Mouse (Mus musculus): ENCODE measurements at regions not wholly inside any gene's neighbourhood (a gene's known extent, or its start where the extent isn't known, plus 50 kb on each side); places are given as distances from the start of the nearest gene placed in this dataset.

DNA sequence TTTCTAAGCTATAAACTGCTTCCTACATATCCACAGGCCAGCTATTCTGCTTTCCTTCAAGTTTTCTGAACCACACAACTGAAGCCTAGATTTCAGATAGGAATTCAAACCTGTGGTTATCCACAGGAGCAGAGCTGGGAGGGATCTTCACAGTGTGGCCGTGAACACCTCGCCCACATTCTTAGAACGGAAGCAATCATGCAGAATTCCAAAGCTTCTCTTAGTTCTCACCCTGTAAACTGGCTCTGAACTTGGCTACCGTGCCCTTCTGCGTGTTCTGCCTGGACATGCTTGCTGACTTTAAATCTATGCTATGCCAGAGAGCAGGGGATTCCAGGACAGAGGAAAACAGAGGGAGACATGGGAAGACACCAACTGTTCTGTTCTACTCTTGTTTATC lies 70.2 kb upstream of the Kctd3 start:
- H3K9me3 ChIP-seq (ENCODE audit: control insufficient read depth, low read length): no peaks in the 10 kb centered on the region
- H3K4me3 ChIP-seq (ENCODE audit: low read depth, low read length): no peak overlapping the region
- DNase-seq (ENCODE audit: low spot score) (no peak), ATAC-seq (ENCODE audit: low FRiP score) (no peak)
- no peak overlapping the region for H3K27ac ChIP-seq (ENCODE audit: low read depth, low read length)
- H3K27me3 ChIP-seq (ENCODE audit: control insufficient read depth, insufficient read depth, low read length): no peaks in the 10 kb centered on the region
- no peaks in the 10 kb centered on the region for H3K4me1 ChIP-seq (replicated peaks; ENCODE audit: control insufficient read depth, insufficient read depth, low read length)
- no peak overlapping the region for H3K9ac ChIP-seq (ENCODE audit: low read depth, low read length)
- H3K4me2 ChIP-seq (replicated peaks; ENCODE audit: low read depth, low read length): no peak overlapping the region
- 84% methylated on average over 5 of the region's 5 CpGs for WGBS
- no peaks in the 10 kb centered on the region for H3K36me3 ChIP-seq (ENCODE audit: control insufficient read depth, insufficient read depth, low read length)

DNA sequence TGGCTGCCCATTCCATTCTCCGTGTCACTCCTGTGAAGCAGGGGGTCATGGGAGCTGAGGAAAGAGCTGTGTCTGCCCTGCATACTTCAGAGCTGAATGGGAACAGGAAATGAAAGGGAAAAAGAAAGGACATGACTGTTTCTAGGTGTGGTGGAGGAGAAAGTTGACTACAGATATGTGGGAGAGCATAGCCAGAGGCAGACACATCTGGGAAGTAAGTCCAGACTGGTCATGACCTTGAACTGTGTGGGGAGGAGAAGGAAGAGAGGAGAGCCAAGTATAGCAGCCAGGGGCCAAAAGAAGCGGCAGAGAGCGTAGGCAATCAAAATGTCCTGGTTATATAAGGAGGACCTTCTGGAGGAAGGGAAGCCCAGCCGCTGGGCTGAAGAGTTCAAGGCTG lies 68.6 kb upstream of the Kctd3 start:
- DNase-seq (ENCODE audit: low spot score) (no peak), ATAC-seq (ENCODE audit: low FRiP score) (no peak)
- Histone ChIP-seq H3K4me2 (replicated peaks; ENCODE audit: low read depth, low read length) (no peak overlapping the region), H3K4me1 (replicated peaks; ENCODE audit: control insufficient read depth, insufficient read depth, low read length) (no peaks in the 10 kb centered on the region), H3K4me3 (ENCODE audit: low read depth, low read length) (no peak overlapping the region), H3K9ac (ENCODE audit: low read depth, low read length) (no peak overlapping the region), H3K36me3 (ENCODE audit: control insufficient read depth, insufficient read depth, low read length) (no peaks in the 10 kb centered on the region), H3K9me3 (ENCODE audit: control insufficient read depth, low read length) (no peaks in the 10 kb centered on the region), H3K27ac (ENCODE audit: low read depth, low read length) (no peak overlapping the region), H3K27me3 (ENCODE audit: control insufficient read depth, insufficient read depth, low read length) (no peaks in the 10 kb centered on the region)
- 71% methylated on average over 4 of the region's 4 CpGs for WGBS

DNA sequence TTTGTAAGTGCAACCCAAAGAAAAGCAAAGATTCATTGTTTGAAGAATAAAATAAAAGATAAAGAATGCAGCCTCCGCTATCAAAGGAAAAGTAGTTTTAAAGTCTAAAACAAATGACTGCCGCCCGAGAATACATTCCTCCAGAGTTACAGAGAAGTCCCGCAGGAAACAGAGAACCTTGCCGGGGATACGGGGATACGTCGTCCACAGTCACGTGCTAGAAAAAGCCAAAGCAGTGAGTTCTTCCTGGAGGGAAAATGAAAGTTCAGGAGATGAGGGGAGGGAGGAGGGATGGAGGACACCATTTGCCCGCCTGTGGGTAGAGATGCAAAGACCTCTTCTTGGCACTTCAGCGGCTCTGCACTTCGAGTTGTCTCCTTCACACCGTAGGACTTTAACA lies 68.0 kb upstream of the Kctd3 start:
- Histone ChIP-seq H3K9me3 (ENCODE audit: control insufficient read depth, low read length) (no peaks in the 10 kb centered on the region), H3K36me3 (ENCODE audit: control insufficient read depth, insufficient read depth, low read length) (no peaks in the 10 kb centered on the region), H3K27ac (ENCODE audit: low read depth, low read length) (no peak overlapping the region), H3K4me2 (replicated peaks; ENCODE audit: low read depth, low read length) (no peak overlapping the region), H3K4me1 (replicated peaks; ENCODE audit: control insufficient read depth, insufficient read depth, low read length) (no peaks in the 10 kb centered on the region), H3K4me3 (ENCODE audit: low read depth, low read length) (no peak overlapping the region), H3K27me3 (ENCODE audit: control insufficient read depth, insufficient read depth, low read length) (no peaks in the 10 kb centered on the region), H3K9ac (ENCODE audit: low read depth, low read length) (no peak overlapping the region)
- DNase-seq (ENCODE audit: low spot score): no peak
- 74% methylated on average over 13 of the region's 13 CpGs for WGBS
- no peak for ATAC-seq (ENCODE audit: low FRiP score)

DNA sequence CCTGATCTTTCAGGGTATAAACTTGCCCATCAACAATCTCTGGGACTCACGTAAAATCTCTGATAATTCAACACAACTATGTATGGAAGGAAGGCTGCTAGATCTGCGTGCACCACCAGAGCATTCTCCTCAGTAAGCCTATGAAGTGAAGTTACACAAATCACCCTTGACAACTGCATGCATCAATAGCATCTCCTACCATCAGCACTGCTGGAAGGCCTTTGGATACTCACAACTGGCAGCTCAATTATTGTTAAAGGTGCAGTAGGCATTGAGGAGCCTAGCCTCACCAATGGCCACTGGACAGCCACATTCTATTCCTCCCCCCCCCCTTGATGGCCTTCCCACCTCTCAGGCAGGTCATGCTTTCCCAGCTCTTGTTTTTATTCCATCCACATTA lies 64.9 kb upstream of the Kctd3 start:
- Histone ChIP-seq H3K4me1 (replicated peaks; ENCODE audit: control insufficient read depth, insufficient read depth, low read length) (no peaks in the 10 kb centered on the region), H3K27ac (ENCODE audit: low read depth, low read length) (no peak overlapping the region), H3K27me3 (ENCODE audit: control insufficient read depth, insufficient read depth, low read length) (no peaks in the 10 kb centered on the region), H3K9ac (ENCODE audit: low read depth, low read length) (no peak overlapping the region), H3K4me3 (ENCODE audit: low read depth, low read length) (no peak overlapping the region), H3K36me3 (ENCODE audit: control insufficient read depth, insufficient read depth, low read length) (no peaks in the 10 kb centered on the region), H3K9me3 (ENCODE audit: control insufficient read depth, low read length) (no peaks in the 10 kb centered on the region), H3K4me2 (replicated peaks; ENCODE audit: low read depth, low read length) (no peak overlapping the region)
- DNase-seq (ENCODE audit: low spot score): no peak
- WGBS: 81% methylated on average over 2 of the region's 2 CpGs
- no peak for ATAC-seq (ENCODE audit: low FRiP score)

DNA sequence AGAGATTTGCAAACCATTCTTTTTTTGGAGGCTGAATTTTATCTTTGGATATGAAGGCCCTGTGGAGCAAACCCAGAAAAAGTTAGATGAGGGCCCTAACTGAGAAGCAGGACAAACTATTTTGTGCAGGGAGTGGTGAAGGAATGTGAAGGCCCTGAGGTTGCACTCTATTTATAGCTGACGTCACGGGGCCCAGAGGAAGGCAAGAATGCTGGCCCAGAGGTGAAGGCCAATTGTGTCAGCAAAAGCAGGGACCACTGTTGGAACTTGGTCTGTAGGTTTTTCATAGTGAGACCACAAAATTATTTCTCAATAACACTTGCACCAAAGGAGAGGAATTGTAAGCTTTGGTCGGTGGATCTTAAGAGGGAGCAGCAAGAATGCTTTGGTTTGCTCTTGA lies 60.6 kb upstream of the Kctd3 start:
- no peak for ATAC-seq (ENCODE audit: low FRiP score)

DNA sequence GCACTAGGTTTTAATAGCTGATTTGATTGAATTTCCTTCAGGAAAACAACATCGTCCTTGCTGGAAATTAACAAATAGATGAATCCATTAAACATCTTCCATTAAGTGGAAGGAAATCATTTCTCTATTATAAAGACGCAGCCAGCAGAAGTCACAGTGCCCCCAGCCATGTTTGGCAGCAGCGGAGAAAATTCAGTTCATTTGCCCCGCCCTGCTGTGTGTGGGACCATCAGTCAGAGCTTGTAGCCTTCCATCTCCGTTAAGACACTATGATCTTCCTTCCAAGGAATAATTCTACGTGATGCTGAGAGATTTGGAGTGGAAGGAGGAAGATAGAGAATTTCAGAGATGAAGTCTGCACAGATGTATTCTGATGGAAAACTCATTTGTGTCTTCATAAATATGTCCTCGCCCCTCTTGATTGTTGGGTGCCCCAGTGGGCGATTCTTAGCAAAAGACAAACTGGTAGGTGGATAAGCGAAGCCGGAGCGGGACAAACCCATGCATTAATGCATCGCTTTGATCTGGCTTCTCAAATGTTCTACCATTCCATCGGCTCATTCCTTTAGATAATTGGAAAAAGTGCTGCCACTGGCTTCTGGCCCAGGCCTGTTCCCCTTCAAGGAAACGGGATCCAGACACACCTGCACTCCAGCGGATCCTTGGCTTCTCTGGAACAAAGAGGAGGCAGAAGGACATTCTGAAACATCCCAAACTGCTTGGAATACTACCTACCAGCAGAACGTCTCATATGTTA lies 59.7 kb upstream of the Kctd3 start:
- no peak overlapping the region for H3K4me3 ChIP-seq (ENCODE audit: low read depth, low read length)
- H3K27ac ChIP-seq (ENCODE audit: low read depth, low read length): no peak overlapping the region
- 79% methylated on average over 16 of the region's 16 CpGs for WGBS
- no peaks in the 10 kb centered on the region for H3K9me3 ChIP-seq (ENCODE audit: control insufficient read depth, low read length)
- no peak for ATAC-seq (ENCODE audit: low FRiP score)
- no peaks in the 10 kb centered on the region for H3K27me3 ChIP-seq (ENCODE audit: control insufficient read depth, insufficient read depth, low read length)
- no peak overlapping the region for H3K4me2 ChIP-seq (replicated peaks; ENCODE audit: low read depth, low read length)
- no peak overlapping the region for H3K9ac ChIP-seq (ENCODE audit: low read depth, low read length)
- no peak for DNase-seq (ENCODE audit: low spot score)
- H3K36me3 ChIP-seq (ENCODE audit: control insufficient read depth, insufficient read depth, low read length): no peaks in the 10 kb centered on the region
- H3K4me1 ChIP-seq (replicated peaks; ENCODE audit: control insufficient read depth, insufficient read depth, low read length): no peaks in the 10 kb centered on the region

More for the DNA sequence above, 60.6 kb upstream of the Kctd3 start:
- Histone ChIP-seq H3K4me1 (replicated peaks; ENCODE audit: control insufficient read depth, insufficient read depth, low read length) (no peaks in the 10 kb centered on the region), H3K9ac (ENCODE audit: low read depth, low read length) (no peak overlapping the region), H3K4me2 (replicated peaks; ENCODE audit: low read depth, low read length) (no peak overlapping the region), H3K27me3 (ENCODE audit: control insufficient read depth, insufficient read depth, low read length) (no peaks in the 10 kb centered on the region), H3K9me3 (ENCODE audit: control insufficient read depth, low read length) (no peaks in the 10 kb centered on the region), H3K36me3 (ENCODE audit: control insufficient read depth, insufficient read depth, low read length) (no peaks in the 10 kb centered on the region), H3K27ac (ENCODE audit: low read depth, low read length) (no peak overlapping the region), H3K4me3 (ENCODE audit: low read depth, low read length) (no peak overlapping the region)
- no peak for DNase-seq (ENCODE audit: low spot score)
- WGBS: 83% methylated on average over 3 of the region's 3 CpGs

DNA sequence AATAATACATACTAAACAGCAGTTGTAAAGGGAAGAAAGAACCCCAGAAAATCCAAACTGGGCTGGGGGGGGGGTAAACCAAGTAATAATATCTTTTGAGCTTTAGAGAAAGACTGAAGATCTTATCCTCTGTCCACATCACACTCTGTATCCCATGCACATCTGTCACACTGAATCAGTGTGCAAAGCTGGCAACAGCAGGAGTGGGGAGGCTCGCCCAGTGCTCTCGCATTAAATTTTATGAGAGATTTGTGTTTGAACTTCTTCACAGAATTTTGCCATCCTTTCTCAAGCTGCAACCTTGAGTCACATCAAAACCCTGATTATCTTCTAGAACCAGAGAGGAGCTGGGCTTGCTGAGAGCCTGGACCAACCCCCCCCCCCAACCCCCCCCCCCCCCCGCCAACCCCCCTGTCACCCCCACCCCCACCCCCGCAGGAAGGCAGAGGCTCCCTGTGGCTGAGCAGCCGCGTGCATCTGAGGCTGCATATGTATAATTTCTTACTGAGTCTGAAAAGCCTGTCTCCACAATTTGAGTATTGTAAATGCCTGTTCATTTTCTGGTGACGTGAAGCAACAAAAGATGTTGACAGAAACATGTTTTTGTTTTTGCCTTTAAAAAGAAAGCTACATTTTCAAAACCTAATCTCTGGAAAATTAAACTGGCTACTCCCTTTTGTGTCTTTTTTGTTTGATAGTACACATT lies 59.0 kb upstream of the Kctd3 start:
- no peak overlapping the region for H3K4me3 ChIP-seq (ENCODE audit: low read depth, low read length)
- WGBS: 34% methylated on average over 6 of the region's 7 CpGs
- DNase-seq (ENCODE audit: low spot score): no peak

DNA sequence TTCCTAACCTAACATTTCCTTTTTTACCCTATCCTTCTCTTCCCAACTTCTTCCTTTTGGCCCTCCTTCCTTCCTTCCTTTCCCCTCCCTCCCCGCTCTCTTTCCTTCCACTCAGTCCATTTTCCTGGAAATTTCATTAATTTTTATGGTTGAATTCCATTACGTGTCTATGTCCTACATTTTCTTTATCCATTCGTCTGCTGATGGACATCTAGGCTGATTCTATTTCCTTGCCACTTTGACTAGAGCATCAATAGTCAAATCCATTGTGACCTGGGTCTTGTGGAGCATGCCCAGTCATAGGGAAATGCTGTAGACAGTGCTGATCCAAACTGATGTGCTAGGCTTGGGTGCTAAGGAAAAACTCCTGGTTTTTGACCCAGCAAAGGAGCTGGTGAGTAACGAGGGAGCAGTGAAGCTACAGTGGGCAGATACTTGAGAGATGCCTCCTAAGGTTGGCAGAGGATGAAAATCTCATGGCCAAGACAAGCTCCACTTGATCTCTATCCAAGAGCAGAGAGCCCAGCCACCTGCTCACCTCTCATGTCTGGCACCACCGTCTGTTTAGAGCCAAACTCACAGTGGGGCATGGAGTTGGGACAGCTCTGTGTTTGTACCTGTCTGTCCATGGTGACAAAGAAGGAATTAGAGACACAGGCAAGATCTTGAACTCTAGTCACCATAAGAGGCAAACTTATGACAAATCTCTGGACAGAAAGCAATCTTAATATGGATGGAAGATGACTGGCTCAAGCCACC lies 57.7 kb upstream of the Kctd3 start:
- Histone ChIP-seq H3K36me3 (ENCODE audit: control insufficient read depth, insufficient read depth, low read length) (no peaks in the 10 kb centered on the region), H3K4me2 (replicated peaks; ENCODE audit: low read depth, low read length) (no peak overlapping the region), H3K4me3 (ENCODE audit: low read depth, low read length) (no peak overlapping the region), H3K27ac (ENCODE audit: low read depth, low read length) (no peak overlapping the region), H3K9me3 (ENCODE audit: control insufficient read depth, low read length) (no peaks in the 10 kb centered on the region), H3K9ac (ENCODE audit: low read depth, low read length) (no peak overlapping the region), H3K4me1 (replicated peaks; ENCODE audit: control insufficient read depth, insufficient read depth, low read length) (no peaks in the 10 kb centered on the region), H3K27me3 (ENCODE audit: control insufficient read depth, insufficient read depth, low read length) (no peaks in the 10 kb centered on the region)
- ATAC-seq (ENCODE audit: low FRiP score): no peak
- 88% methylated on average over 5 of the region's 5 CpGs for WGBS
- DNase-seq (ENCODE audit: low spot score): no peak

More for the DNA sequence above, 59.0 kb upstream of the Kctd3 start:
- ATAC-seq (ENCODE audit: low FRiP score): no peak
- Histone ChIP-seq H3K27ac (ENCODE audit: low read depth, low read length) (no peak overlapping the region), H3K36me3 (ENCODE audit: control insufficient read depth, insufficient read depth, low read length) (no peaks in the 10 kb centered on the region), H3K27me3 (ENCODE audit: control insufficient read depth, insufficient read depth, low read length) (no peaks in the 10 kb centered on the region), H3K9me3 (ENCODE audit: control insufficient read depth, low read length) (no peaks in the 10 kb centered on the region), H3K4me1 (replicated peaks; ENCODE audit: control insufficient read depth, insufficient read depth, low read length) (no peaks in the 10 kb centered on the region), H3K4me2 (replicated peaks; ENCODE audit: low read depth, low read length) (no peak overlapping the region), H3K9ac (ENCODE audit: low read depth, low read length) (no peak overlapping the region)

Measured in hindbrain, embryonic 11.5 days (tissue).